Mouse (Mus musculus) T-helper 1 cell (primary cell): ENCODE data around the gene Suds3.

Experiments
- in situ Hi-C: fragments of 300-600 bp; cut with MboI, MseI; formaldehyde crosslinking; loops from one replicate; pipeline ENCODE4 v1.15.1; 2025; ENCODE audit warnings: high pct_unique_total_duplicates

The Suds3 gene

DNA sequence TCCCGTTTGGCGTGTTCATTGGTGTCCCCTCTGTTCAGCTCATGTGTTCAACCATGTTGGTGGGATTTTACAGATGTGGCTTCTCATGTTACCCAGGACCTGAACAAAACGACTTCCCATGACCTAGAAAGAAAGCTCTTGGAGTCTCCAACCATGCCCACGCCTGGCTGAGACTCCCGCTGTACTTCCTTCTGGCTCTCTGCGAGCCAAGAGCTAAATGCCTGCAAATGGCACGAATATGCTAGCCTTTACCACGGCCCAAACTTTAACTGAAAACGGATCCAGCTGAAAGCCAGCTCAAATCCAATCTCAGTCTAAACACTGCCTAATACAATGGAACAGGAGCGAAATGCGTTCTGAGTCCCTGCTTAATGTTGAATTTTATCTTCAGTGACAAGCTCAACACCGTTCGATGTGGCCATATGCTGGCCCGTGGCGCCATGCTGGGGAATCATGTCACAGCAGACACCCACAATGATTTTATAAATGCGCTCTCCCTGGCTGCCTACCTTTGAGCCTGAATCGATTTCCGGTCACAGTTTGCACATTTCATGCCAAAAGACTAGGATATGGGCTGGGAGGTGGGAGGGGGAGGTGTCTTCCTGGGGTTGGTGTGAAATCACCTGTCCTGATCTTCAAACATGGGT, 55.3 kb downstream of the Suds3 start:
- in situ Hi-C loops: no loop called here

DNA sequence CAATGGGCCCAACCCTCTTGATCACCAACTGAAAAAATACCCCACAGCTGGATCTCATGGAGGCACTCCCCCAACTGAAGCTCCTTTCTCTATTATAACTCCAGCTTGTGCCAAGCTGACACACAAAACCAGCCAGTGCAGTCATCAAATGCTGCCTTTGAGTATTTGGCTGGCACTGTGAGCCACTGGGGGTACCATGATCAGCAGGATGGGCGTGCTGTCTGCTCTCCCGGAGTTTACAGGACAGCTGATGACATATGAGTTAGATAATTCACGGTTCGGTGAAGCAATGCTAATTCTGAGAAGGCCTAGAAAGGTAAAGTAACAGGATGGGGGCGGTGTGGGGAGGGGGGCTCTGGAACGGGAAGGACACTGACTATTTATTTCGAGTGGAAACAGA, 66.0 kb downstream of the Suds3 start:
- in situ Hi-C loops: loop anchor here (10.0 to 25.0 kb wide), 2 partner anchors 415 to 813 kb away; no protein-coding TSS in a partner anchor

GRCm38 (mm10) chr5:117045101-117045500, 70.8 kb downstream of the Suds3 start:
- in situ Hi-C loops: loop anchor here (25.0 kb wide), 1 partner anchor 808 kb away; no protein-coding TSS in a partner anchor

DNA sequence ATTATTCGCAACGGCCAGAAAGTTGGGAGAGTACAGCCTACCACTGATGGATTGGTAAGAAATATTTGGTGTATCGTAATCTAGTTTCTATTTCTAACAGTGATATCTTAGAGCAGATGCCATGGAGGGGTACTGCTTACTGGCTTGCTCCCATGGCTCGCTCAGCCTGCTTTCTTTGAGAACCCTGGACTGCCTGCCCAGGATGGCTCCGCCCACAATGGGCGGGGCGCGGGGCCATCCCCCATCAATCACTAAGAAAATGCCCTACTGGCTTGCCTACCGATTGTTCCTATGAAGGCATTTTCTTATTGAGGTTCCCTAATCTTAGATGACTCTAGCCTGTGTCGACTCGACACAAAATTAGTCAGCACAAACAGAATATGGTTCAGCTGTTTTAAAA, 73.3 kb downstream of the Suds3 start:
- in situ Hi-C loops: loop anchor here (25.0 kb wide), 1 partner anchor 805 kb away; no protein-coding TSS in a partner anchor
